Mouse (Mus musculus): ENCODE measurements at regions not wholly inside any gene's neighbourhood (a gene's known extent, or its start where the extent isn't known, plus 50 kb on each side); places are given as distances from the start of the nearest gene placed in this dataset.

GRCm38 (mm10) chr13:4662336-4663101 lies 53.5 kb upstream of the Akr1e1 start:
- no peak for DNase-seq (ENCODE audit: low spot score in 2 of 2)
